Mouse (Mus musculus): ENCODE results near the gene Slc51a.
"Not testable (repeated sequence)": the region's sequence is repeated elsewhere in the genome, so short reads cannot be mapped to it uniquely, and the experiment has no call there.

Slc51a gene

GRCm38 (mm10) chr16:32468488-32468887 lies 19.2 kb downstream of the Slc51a start:
- no peak for DNase-seq (ENCODE audit: low spot score in 2 of 2)

- no peak for DNase-seq (ENCODE audit: low spot score in 2 of 2)
These were observed 22.8 kb downstream of the Slc51a start for GRCm38 (mm10) chr16:32464908-32465307.

GRCm38 (mm10) chr16:32463426-32463825 lies 24.3 kb downstream of the Slc51a start:
- DNase-seq (ENCODE audit: low spot score in 2 of 2) = no peak

GRCm38 (mm10) chr16:32462950-32463349 lies 24.7 kb downstream of the Slc51a start:
- no peak for DNase-seq (ENCODE audit: low spot score in 2 of 2)

GRCm38 (mm10) chr16:32461713-32462112 lies 26.0 kb downstream of the Slc51a start:
- no peak for DNase-seq (ENCODE audit: low spot score in 2 of 2)

- DNase-seq (ENCODE audit: low spot score in 2 of 2) = no peak
These were observed 27.2 kb downstream of the Slc51a start for GRCm38 (mm10) chr16:32460518-32460917.

- peak in 1 of 2 experiments; percentile 50 for DNase-seq (ENCODE audit: low spot score in 2 of 2)
These were observed 29.9 kb downstream of the Slc51a start for GRCm38 (mm10) chr16:32457589-32458386.

GRCm38 (mm10) chr16:32456761-32457160 lies 30.9 kb downstream of the Slc51a start:
- no peak for DNase-seq (ENCODE audit: low spot score in 2 of 2)

- DNase-seq (ENCODE audit: low spot score in 2 of 2) = no peak
These were observed 31.6 kb downstream of the Slc51a start for GRCm38 (mm10) chr16:32456086-32456485.

- no peak for DNase-seq (ENCODE audit: low spot score in 2 of 2)
These were observed 33.0 kb downstream of the Slc51a start for GRCm38 (mm10) chr16:32454646-32455045.

- no peak for DNase-seq (ENCODE audit: low spot score in 2 of 2)
These were observed 34.6 kb downstream of the Slc51a start for GRCm38 (mm10) chr16:32453102-32453501.

- no peak for DNase-seq (ENCODE audit: low spot score in 2 of 2)
These were observed 37.5 kb downstream of the Slc51a start for GRCm38 (mm10) chr16:32450133-32450532.

GRCm38 (mm10) chr16:32449665-32450064 lies 38.0 kb downstream of the Slc51a start:
- DNase-seq (ENCODE audit: low spot score in 2 of 2) = no peak

- no peak for DNase-seq (ENCODE audit: low spot score in 2 of 2)
These were observed 41.0 kb downstream of the Slc51a start for GRCm38 (mm10) chr16:32446563-32447138.

GRCm38 (mm10) chr16:32445558-32445957 lies 42.1 kb downstream of the Slc51a start:
- no peak for DNase-seq (ENCODE audit: low spot score in 2 of 2)

- not testable (repeated sequence) for DNase-seq (ENCODE audit: low spot score in 2 of 2)
These were observed 43.1 kb downstream of the Slc51a start for GRCm38 (mm10) chr16:32444615-32445014.

- DNase-seq (ENCODE audit: low spot score in 2 of 2) = no peak
These were observed 46.2 kb downstream of the Slc51a start for GRCm38 (mm10) chr16:32441432-32441831.

- no peak for DNase-seq (ENCODE audit: low spot score in 2 of 2)
These were observed 50.4 kb downstream of the Slc51a start for GRCm38 (mm10) chr16:32437266-32437665.

- DNase-seq (ENCODE audit: low spot score in 2 of 2) = no peak
These were observed 51.0 kb downstream of the Slc51a start for GRCm38 (mm10) chr16:32436657-32437056.

- no peak for DNase-seq (ENCODE audit: low spot score in 2 of 2)
These were observed 53.0 kb downstream of the Slc51a start for GRCm38 (mm10) chr16:32434691-32435090.

GRCm38 (mm10) chr16:32434066-32434465 lies 53.6 kb downstream of the Slc51a start:
- DNase-seq (ENCODE audit: low spot score in 2 of 2) = no peak

GRCm38 (mm10) chr16:32433138-32433537 lies 54.5 kb downstream of the Slc51a start:
- no peak for DNase-seq (ENCODE audit: low spot score in 2 of 2)

- no peak for DNase-seq (ENCODE audit: low spot score in 2 of 2)
These were observed 55.8 kb downstream of the Slc51a start for GRCm38 (mm10) chr16:32431926-32432325.

All from left cerebral cortex, adult 9 months (tissue).